Mouse (Mus musculus) mouse embryonic stem cell (cell line): ENCODE measurements around the gene Mlh1.

ENCODE experiments used
- in situ Hi-C, 2 experiments: fragments of 300-500 bp; cut with MboI; formaldehyde crosslinking; loops; 1 replicate in 1 of 2; 3 replicates in 1 of 2; pipeline ENCODE4 v1.14.3; 2019 to 2020; ENCODE audit warnings: low sequenced_read_pairs in 2 of 2, low pct_unique_long_range_greater_than_20kb in 1 of 2, mixed read lengths in 1 of 2; ENCODE audit not compliant: unreplicated experiment in 1 of 2

The Mlh1 gene

GRCm38 (mm10) chr9:111289294-111289831 is 17.8 kb upstream of the Mlh1 start:
- in situ Hi-C loops: no loop called here

- in situ Hi-C loops: no loop called here
These were observed 16.4 kb upstream of the Mlh1 start for GRCm38 (mm10) chr9:111287956-111288355.

DNA sequence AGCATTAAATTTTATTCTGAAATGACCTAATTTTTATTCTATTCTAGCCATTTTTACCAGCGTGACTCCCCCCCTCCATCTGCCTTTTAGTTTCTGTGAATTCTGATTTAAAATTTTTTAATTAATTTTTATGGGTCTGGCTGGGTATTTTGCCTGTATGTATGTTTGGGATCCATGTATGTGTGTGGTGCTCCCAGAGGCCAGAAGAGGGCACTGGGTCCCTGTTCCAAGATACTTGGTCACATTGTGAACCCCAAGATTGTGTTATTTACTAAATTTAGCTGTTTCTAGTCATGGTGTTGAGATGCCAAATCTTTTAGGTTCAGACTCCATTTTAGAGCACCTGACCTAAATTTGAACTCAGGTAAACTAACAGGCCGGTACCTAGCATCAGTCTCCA is 14.9 kb upstream of the Mlh1 start:
- in situ Hi-C loops: no loop called here

- in situ Hi-C loops: no loop called here
These were observed 14.1 kb upstream of the Mlh1 start for GRCm38 (mm10) chr9:111285676-111286075.

DNA sequence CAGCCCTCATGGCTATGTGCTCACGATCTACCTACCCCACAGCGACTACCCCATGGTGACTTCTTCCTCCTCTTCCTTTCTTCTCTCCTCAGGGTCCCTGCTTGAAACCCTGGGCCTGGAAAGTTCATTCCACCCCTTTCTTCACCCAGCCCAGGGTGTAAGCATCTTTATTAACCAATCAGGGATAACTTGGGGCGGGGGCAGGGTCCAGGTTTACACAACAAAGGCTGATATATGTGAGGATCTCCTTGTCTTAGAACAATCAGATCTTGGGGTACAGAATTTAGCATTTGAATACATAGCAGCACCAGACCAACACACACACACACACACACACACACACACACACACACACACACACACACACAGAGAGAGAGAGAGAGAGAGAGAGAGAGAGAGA is 13.5 kb upstream of the Mlh1 start:
- in situ Hi-C loops: no loop called here

DNA sequence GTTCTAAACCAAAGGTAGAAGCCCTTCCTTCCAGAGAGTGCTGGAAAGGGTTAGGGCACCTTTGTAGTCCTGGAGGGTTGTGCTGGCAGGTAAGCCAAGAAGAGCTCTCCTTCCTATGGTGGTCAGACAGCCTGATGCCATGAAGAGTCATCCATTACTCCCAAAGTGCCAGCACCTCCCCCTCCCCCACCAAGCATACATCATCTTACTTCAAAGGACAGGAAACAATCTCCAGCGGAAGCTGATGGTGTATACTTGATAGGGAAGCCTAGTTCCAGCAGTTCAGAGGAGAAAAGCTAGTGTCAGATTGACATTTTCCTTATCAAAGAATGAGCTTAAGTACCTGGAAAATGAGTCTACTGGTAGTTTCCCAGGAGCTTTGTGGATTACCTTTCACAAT is 3.6 kb upstream of the Mlh1 start:
- in situ Hi-C loops: no loop called here

- in situ Hi-C loops: no loop called here
These were observed 2.4 kb upstream of the Mlh1 start for GRCm38 (mm10) chr9:111273958-111274357.

DNA sequence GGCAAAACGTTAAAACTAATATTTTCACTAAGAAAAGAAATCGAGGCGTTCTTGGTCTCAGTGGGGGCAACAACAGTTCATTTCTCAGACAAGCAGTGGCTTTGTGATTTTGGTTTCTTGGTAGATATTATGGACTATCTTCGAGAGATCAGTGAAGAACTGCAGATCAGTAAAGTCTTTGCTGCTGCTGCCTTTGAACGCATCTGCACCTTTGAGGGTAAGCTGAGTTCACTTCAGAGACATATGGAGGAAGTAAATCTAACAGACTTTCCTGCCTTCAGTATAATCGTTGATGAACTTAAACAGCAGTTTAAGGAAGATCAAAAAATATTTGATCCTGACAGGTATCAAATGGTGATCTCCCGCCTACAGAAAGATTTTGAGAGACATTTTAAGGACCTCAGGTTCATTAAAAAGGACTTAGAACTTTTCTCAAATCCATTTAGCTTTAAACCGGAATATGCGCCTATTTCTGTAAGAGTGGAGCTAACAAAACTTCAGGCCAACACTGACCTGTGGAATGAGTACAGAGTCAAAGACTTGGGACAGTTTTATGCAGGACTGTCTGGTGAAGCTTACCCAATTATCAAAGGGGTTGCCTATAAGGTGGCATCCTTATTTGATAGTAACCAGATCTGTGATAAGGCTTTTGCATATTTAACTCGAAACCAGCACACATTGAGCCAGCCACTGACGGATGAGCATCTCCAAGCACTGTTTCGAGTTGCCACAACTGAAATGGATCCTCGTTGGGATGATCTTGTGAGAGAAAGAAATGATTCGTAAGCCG is 1.6 kb upstream of the Mlh1 start:
- in situ Hi-C loops: no loop called here

DNA sequence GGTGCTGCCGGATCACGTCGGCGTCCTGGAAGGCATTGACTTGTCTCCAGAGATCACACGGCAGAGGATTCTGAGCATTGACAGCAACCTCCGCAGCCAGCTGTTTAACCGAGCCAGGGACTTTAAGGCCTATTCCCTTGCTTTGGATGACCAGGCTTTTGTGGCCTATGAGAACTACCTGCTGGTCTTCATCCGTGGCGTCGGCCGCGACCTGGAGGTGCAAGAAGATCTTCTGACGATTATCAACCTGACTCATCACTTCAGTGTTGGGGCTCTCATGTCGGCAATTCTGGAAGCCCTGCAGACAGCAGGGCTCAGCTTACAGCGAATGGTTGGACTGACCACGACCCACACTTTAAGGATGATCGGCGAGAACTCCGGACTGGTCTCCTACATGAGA is 765 bp upstream of the Mlh1 start:
- in situ Hi-C loops: no loop called here

DNA sequence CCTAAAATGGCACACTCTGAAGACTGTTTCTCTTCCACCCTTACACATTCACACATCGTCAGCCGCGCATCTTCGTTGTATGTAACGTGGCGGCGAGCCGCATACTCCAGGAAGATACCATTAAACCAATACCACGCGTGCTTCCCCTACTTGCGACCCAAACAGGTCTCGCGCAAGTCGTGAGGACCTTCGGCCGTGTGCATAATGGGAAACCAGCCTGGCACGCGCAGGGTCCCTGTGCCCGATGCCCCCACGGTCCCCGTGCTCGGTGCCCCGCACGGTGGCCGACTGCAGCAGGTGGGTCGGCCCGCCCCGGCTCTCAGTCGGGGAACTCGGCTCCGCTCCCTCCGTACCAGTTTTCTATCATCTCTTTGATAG is 546 bp downstream of the Mlh1 start:
- in situ Hi-C loops: no loop called here

DNA sequence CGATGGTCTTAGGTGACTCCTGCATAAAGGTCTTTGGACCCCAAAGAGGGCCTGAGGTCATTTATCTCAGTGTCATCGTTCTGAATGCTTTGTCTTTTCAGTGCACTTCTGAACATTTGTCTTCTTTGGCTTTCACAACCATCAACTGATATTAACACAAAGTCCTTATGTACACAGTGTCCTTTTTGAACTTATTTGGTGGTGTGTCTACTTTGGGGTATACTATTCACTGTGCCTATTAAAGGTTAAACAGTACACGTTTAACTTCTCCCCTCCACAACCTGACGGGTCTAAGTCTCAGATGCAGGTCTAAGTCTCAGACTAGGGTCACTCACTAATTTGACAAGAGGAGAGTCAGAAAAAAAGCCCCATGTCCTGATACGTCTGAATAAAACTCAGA is 985 bp downstream of the Mlh1 start:
- in situ Hi-C loops: no loop called here

GRCm38 (mm10) chr9:111267998-111268397 is 3.6 kb downstream of the Mlh1 start:
- in situ Hi-C loops: no loop called here

- in situ Hi-C loops: no loop called here
These were observed 10.2 kb downstream of the Mlh1 start for GRCm38 (mm10) chr9:111261356-111261755.

- in situ Hi-C loops: no loop called here
These were observed 11.1 kb downstream of the Mlh1 start for GRCm38 (mm10) chr9:111260360-111260985.

DNA sequence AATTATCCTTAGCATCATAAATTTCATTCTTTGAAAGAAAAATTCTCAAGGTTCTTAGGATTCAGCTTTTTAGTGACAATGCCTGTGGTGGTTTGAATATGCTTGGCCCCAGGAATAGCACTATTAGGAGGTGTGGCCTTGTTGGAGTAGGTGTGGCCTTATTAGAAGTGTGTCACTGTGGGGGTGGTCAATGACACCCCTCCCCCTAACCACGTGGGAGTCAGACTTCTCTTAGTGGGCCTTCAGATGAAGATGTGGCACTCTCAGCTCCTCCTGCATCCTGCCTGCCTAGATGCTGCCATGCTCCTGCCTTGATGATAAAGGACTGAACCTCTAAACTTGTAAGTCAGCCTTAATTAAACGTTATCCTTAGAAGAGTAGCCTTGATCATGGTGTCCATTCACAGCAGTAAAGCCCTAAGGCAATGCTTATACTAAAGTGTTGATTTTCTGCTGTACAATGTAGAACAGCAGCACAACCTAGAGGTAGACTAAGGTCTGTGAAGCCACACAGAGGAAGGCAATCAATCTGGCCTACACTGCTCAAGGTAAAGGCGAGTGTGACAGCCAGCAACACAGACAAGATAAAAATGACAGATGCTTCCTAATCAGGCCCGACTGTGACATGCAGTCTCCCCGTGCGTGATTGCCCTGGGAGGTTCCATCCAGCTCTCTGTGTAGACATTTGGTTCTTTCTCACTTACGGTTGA is 19.3 kb downstream of the Mlh1 start:
- in situ Hi-C loops: no loop called here

DNA sequence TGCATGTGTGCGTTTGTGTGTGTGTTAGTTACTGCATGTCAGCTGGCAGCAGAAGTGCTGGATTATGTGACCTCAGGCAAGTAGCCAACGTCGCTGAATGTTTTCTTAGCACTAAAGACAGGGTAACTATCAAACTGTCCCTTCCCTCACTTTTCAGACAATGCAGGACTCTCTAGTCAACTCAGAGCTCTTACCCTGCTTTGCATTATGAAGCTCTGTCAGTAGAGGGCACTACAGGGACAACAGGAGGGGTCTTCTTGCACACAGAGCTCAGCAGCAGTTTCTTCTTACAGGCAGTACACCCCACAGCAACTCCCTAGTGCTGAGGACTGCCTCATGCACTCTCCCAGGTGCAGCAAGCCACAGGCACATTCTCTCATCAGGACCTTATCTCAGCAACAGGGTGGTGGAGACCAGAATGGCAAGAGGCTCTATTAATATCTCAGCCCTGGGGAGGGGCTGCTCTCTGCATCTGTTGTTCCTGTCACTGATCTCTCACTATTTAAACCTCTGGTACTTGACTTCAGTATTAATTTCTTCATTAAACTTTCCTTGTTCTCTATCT is 23.8 kb downstream of the Mlh1 start:
- in situ Hi-C loops: no loop called here

GRCm38 (mm10) chr9:111245546-111245945 is 26.0 kb downstream of the Mlh1 start:
- in situ Hi-C loops: no loop called here

- in situ Hi-C loops: no loop called here
These were observed 28.2 kb downstream of the Mlh1 start for GRCm38 (mm10) chr9:111243384-111243783.

GRCm38 (mm10) chr9:111239821-111240220 is 31.8 kb downstream of the Mlh1 start:
- in situ Hi-C loops: no loop called here
